Mouse (Mus musculus) midbrain, embryonic 11.5 days (tissue): ENCODE data around the gene Rnasel. TPM values are rescaled to one million over a fixed set of nuclear protein-coding genes. Genes with fewer than 3 reads are reported as not detected.
"Not testable (repeated sequence)": the region's sequence is repeated elsewhere in the genome, so short reads cannot be mapped to it uniquely, and the experiment has no call there.

Source experiments
- ATAC-seq: fragments of 200-750 bp; cut with Nextera tagmentation; 2 replicates; pipeline ENCODE4 v1.8.0; 2017; ENCODE audit warnings: moderate TSS enrichment, moderate library complexity; ENCODE audit not compliant: low FRiP score
- DNase-seq: peaks from one replicate; pipeline ENCODE4 v3.0.0; 2015; ENCODE audit warnings: low spot score; ENCODE audit errors: missing footprints
- H3K27ac ChIP-seq: fragments of 300-500 bp; sonication (generic); 2 replicates; pipeline ENCODE4 v1.5.1; 2014; ENCODE audit warnings: low read depth, low read length
- H3K27me3 ChIP-seq: fragments of 300-500 bp; sonication (generic); 2 replicates; pipeline ENCODE4 v1.6.1; 2014; ENCODE audit warnings: mild to moderate bottlenecking, low read length, moderate library complexity, mixed read lengths; ENCODE audit not compliant: control insufficient read depth, insufficient read depth
- H3K36me3 ChIP-seq: fragments of 300-500 bp; sonication (generic); 2 replicates; pipeline ENCODE4 v1.6.1; 2014; ENCODE audit warnings: mild to moderate bottlenecking, low read length, moderate library complexity, mixed read lengths; ENCODE audit not compliant: control insufficient read depth, insufficient read depth
- H3K4me1 ChIP-seq: fragments of 300-500 bp; sonication (generic); 2 replicates; pipeline ENCODE4 v1.6.1; 2014; ENCODE audit warnings: low read length; ENCODE audit not compliant: control insufficient read depth, insufficient read depth
- H3K4me2 ChIP-seq: fragments of 300-500 bp; sonication (generic); 2 replicates; pipeline ENCODE4 v1.6.1; 2014; ENCODE audit warnings: mild to moderate bottlenecking, moderate library complexity
- H3K4me3 ChIP-seq: fragments of 300-500 bp; sonication (generic); 2 replicates; pipeline ENCODE4 v1.5.1; 2014; ENCODE audit warnings: low read depth, low read length
- H3K9ac ChIP-seq: fragments of 300-500 bp; sonication (generic); 2 replicates; pipeline ENCODE4 v1.6.1; 2014; ENCODE audit warnings: low read length
- H3K9me3 ChIP-seq: fragments of 300-500 bp; sonication (generic); 2 replicates; pipeline ENCODE4 v1.6.1; 2016; ENCODE audit warnings: low read length; ENCODE audit not compliant: control insufficient read depth
- WGBS: fragments of 180-500 bp; shearing (Covaris S2); extraction: QIAGEN DNeasy Blood & Tissue Kit; methylation state at CpG from one replicate; pipeline ENCODE4 v1.1.7; 2014; 5-methylcytosine and 5-hydroxymethylcytosine counted together
- polyA plus RNA-seq: library from polyadenylated mRNA; unstranded; fragments of >200 nt; fragmentation: Nextera tagmentation; extraction: Ambion mirVana; gene quantifications from 2 replicates; pipeline ENCODE4 v1.2.1, GENCODE M21; 2014

Gene Rnasel
- polyA plus RNA-seq, 1 experiment from 2014 or later: 28.3 TPM

- Histone ChIP-seq H3K27me3 (no peaks in the 10 kb centered on the region), H3K27ac (no peak overlapping the region), H3K4me3 (no peak overlapping the region), H3K4me1 (peaks cover 5% of the 10 kb centered on the region), H3K4me2 (no peak overlapping the region), H3K9ac (no peak overlapping the region), H3K36me3 (no peaks in the 10 kb centered on the region; the same call in 1 of the 2 replicates), H3K9me3 (no peaks in the 10 kb centered on the region)
- ATAC-seq (no peak), DNase-seq (no peak)
- WGBS: 65% methylated on average over 13 of the region's 13 CpGs
These were observed 2.6 kb downstream of the Rnasel start for GRCm38 (mm10) chr1:153751763-153752301.

- Histone ChIP-seq H3K27ac (no peak overlapping the region), H3K4me1 (peaks cover 5% of the 10 kb centered on the region), H3K4me2 (no peak overlapping the region), H3K27me3 (no peaks in the 10 kb centered on the region), H3K9me3 (no peaks in the 10 kb centered on the region), H3K36me3 (no peaks in the 10 kb centered on the region; the same call in 1 of the 2 replicates), H3K4me3 (no peak overlapping the region), H3K9ac (no peak overlapping the region)
- ATAC-seq (no peak), DNase-seq (no peak)
- WGBS: 96% methylated on average over 6 of the region's 6 CpGs
These were observed 3.3 kb downstream of the Rnasel start for GRCm38 (mm10) chr1:153752521-153752920.

GRCm38 (mm10) chr1:153753725-153754464 is 4.7 kb downstream of the Rnasel start:
- no peaks in the 10 kb centered on the region for H3K9me3 ChIP-seq
- no peak for ATAC-seq
- no peaks in the 10 kb centered on the region; the same call in 1 of the 2 replicates for H3K36me3 ChIP-seq
- WGBS: 75% methylated on average over 25 of the region's 25 CpGs
- no peaks in the 10 kb centered on the region for H3K27me3 ChIP-seq
- no peak overlapping the region for H3K27ac ChIP-seq
- H3K4me1 ChIP-seq: peaks cover 2% of the 10 kb centered on the region; the same call in 1 of the 2 replicates
- no peak overlapping the region for H3K9ac ChIP-seq
- no peak for DNase-seq
- H3K4me2 ChIP-seq: no peak overlapping the region
- H3K4me3 ChIP-seq: no peak overlapping the region

- Histone ChIP-seq H3K4me1 (no peaks in the 10 kb centered on the region), H3K9me3 (no peaks in the 10 kb centered on the region), H3K27me3 (no peaks in the 10 kb centered on the region), H3K27ac (no peak overlapping the region), H3K4me3 (no peak overlapping the region), H3K4me2 (no peak overlapping the region), H3K36me3 (no peaks in the 10 kb centered on the region), H3K9ac (no peak overlapping the region)
- DNase-seq: no peak
- WGBS: 92% methylated on average over 11 of the region's 11 CpGs
- no peak for ATAC-seq
These were observed 14.9 kb downstream of the Rnasel start for GRCm38 (mm10) chr1:153764136-153764535.

- DNase-seq: peak; percentile 73
- WGBS: 48% methylated on average over 8 of the region's 8 CpGs
These were observed 17.1 kb downstream of the Rnasel start for GRCm38 (mm10) chr1:153766298-153766697.

GRCm38 (mm10) chr1:153767281-153767680 is 18.1 kb downstream of the Rnasel start:
- WGBS: 89% methylated on average over 1 of the region's 1 CpGs
- no peaks in the 10 kb centered on the region for H3K9me3 ChIP-seq
- no peaks in the 10 kb centered on the region for H3K4me1 ChIP-seq
- no peak overlapping the region for H3K4me2 ChIP-seq
- no peak overlapping the region for H3K9ac ChIP-seq
- no peaks in the 10 kb centered on the region for H3K36me3 ChIP-seq
- no peak overlapping the region for H3K4me3 ChIP-seq
- no peak for ATAC-seq
- no peak overlapping the region for H3K27ac ChIP-seq
- H3K27me3 ChIP-seq: no peaks in the 10 kb centered on the region
- peak; percentile 56 for DNase-seq

More at GRCm38 (mm10) chr1:153766298-153766697, 17.1 kb downstream of the Rnasel start:
- Histone ChIP-seq H3K9me3 (no peaks in the 10 kb centered on the region), H3K27ac (no peak overlapping the region), H3K36me3 (no peaks in the 10 kb centered on the region), H3K27me3 (no peaks in the 10 kb centered on the region), H3K4me3 (no peak overlapping the region), H3K4me2 (no peak overlapping the region), H3K4me1 (no peaks in the 10 kb centered on the region), H3K9ac (no peak overlapping the region)
- ATAC-seq: no peak

GRCm38 (mm10) chr1:153768465-153768864 is 19.2 kb downstream of the Rnasel start:
- 85% methylated on average over 5 of the region's 5 CpGs for WGBS

GRCm38 (mm10) chr1:153769571-153769970 is 20.3 kb downstream of the Rnasel start:
- H3K36me3 ChIP-seq, H3K9me3 ChIP-seq, ATAC-seq, H3K27ac ChIP-seq, H3K27me3 ChIP-seq, H3K9ac ChIP-seq, DNase-seq, H3K4me1 ChIP-seq, H3K4me2 ChIP-seq, H3K4me3 ChIP-seq: not testable (repeated sequence)
- 66% methylated on average over 6 of the region's 6 CpGs for WGBS

More at GRCm38 (mm10) chr1:153768465-153768864, 19.2 kb downstream of the Rnasel start:
- H3K27ac ChIP-seq: no peak overlapping the region
- H3K36me3 ChIP-seq: no peaks in the 10 kb centered on the region
- H3K4me2 ChIP-seq: no peak overlapping the region
- H3K27me3 ChIP-seq: no peaks in the 10 kb centered on the region
- no peaks in the 10 kb centered on the region for H3K4me1 ChIP-seq
- ATAC-seq (no peak), DNase-seq (peak; percentile 45)
- no peak overlapping the region for H3K9ac ChIP-seq
- H3K4me3 ChIP-seq: no peak overlapping the region
- H3K9me3 ChIP-seq: no peaks in the 10 kb centered on the region

- no peaks in the 10 kb centered on the region for H3K27me3 ChIP-seq
- 80% methylated on average over 10 of the region's 10 CpGs for WGBS
- H3K27ac ChIP-seq: no peak overlapping the region
- H3K4me3 ChIP-seq: no peak overlapping the region
- no peak for DNase-seq
- H3K36me3 ChIP-seq: no peaks in the 10 kb centered on the region
- no peak for ATAC-seq
- H3K4me2 ChIP-seq: no peak overlapping the region
- no peak overlapping the region for H3K9ac ChIP-seq
- no peaks in the 10 kb centered on the region for H3K9me3 ChIP-seq
- H3K4me1 ChIP-seq: no peaks in the 10 kb centered on the region
These were observed 21.0 kb downstream of the Rnasel start for GRCm38 (mm10) chr1:153769998-153770775.
